Mouse (Mus musculus): ENCODE measurements around the gene Gse1.
A peak's percentile ranks its signal among the peaks of the same experiment; 100 is the strongest.
"Not testable (repeated sequence)": the region's sequence is repeated elsewhere in the genome, so short reads cannot be mapped to it uniquely, and the experiment has no call there.

The Gse1 gene

GRCm38 (mm10) chr8:120344166-120344565 is 115.9 kb downstream of the Gse1 start:
- DNase-seq (ENCODE audit: low spot score in 2 of 2): no peak

- DNase-seq (ENCODE audit: low spot score in 2 of 2): no peak
Observed at GRCm38 (mm10) chr8:120344583-120344982, 116.3 kb downstream of the Gse1 start.

- DNase-seq (ENCODE audit: low spot score in 2 of 2): no peak
Observed at GRCm38 (mm10) chr8:120347734-120348341, 119.6 kb downstream of the Gse1 start.

GRCm38 (mm10) chr8:120348922-120349321 is 120.7 kb downstream of the Gse1 start:
- DNase-seq (ENCODE audit: low spot score in 2 of 2): no peak

- DNase-seq (ENCODE audit: low spot score in 2 of 2): no peak
Observed at GRCm38 (mm10) chr8:120351332-120352071, 123.2 kb downstream of the Gse1 start.

- DNase-seq (ENCODE audit: low spot score in 2 of 2): no peak
Observed at GRCm38 (mm10) chr8:120352096-120352495, 123.8 kb downstream of the Gse1 start.

- no peak for DNase-seq (ENCODE audit: low spot score in 2 of 2)
Observed at GRCm38 (mm10) chr8:120356067-120356466, 127.8 kb downstream of the Gse1 start.

GRCm38 (mm10) chr8:120357504-120357903 is 129.2 kb downstream of the Gse1 start:
- no peak for DNase-seq (ENCODE audit: low spot score in 2 of 2)

GRCm38 (mm10) chr8:120361301-120361700 is 133.0 kb downstream of the Gse1 start:
- DNase-seq (ENCODE audit: low spot score in 2 of 2): no peak

- DNase-seq (ENCODE audit: low spot score in 2 of 2): peak in 1 of 2 experiments; percentile 52
Observed at GRCm38 (mm10) chr8:120363552-120364071, 135.4 kb downstream of the Gse1 start.

- peak; percentile 53 to 68 for DNase-seq (ENCODE audit: low spot score in 2 of 2)
Observed at GRCm38 (mm10) chr8:120364093-120364725, 136.0 kb downstream of the Gse1 start.

GRCm38 (mm10) chr8:120366840-120367239 is 138.6 kb downstream of the Gse1 start:
- no peak for DNase-seq (ENCODE audit: low spot score in 2 of 2)

GRCm38 (mm10) chr8:120368191-120368590 is 139.9 kb downstream of the Gse1 start:
- DNase-seq (ENCODE audit: low spot score in 2 of 2): not testable (repeated sequence)

GRCm38 (mm10) chr8:120368814-120369649 is 140.8 kb downstream of the Gse1 start:
- peak; percentile 88 to 91 for DNase-seq (ENCODE audit: low spot score in 2 of 2)

GRCm38 (mm10) chr8:120369956-120370355 is 141.7 kb downstream of the Gse1 start:
- no peak for DNase-seq (ENCODE audit: low spot score in 2 of 2)

- DNase-seq (ENCODE audit: low spot score in 2 of 2): no peak
Observed at GRCm38 (mm10) chr8:120370461-120370860, 142.2 kb downstream of the Gse1 start.

GRCm38 (mm10) chr8:120371146-120371545 is 142.9 kb downstream of the Gse1 start:
- no peak for DNase-seq (ENCODE audit: low spot score in 2 of 2)

- DNase-seq (ENCODE audit: low spot score in 2 of 2): no peak
Observed at GRCm38 (mm10) chr8:120371725-120372457, 143.6 kb downstream of the Gse1 start.

- no peak for DNase-seq (ENCODE audit: low spot score in 2 of 2)
Observed at GRCm38 (mm10) chr8:120372684-120373083, 144.4 kb downstream of the Gse1 start.

- no peak for DNase-seq (ENCODE audit: low spot score in 2 of 2)
Observed at GRCm38 (mm10) chr8:120373621-120374020, 145.4 kb downstream of the Gse1 start.

GRCm38 (mm10) chr8:120374070-120374469 is 145.8 kb downstream of the Gse1 start:
- no peak for DNase-seq (ENCODE audit: low spot score in 2 of 2)
